Comparison of ENCODE assay signal across 15 mouse cellular contexts in the genomic region with DNA sequence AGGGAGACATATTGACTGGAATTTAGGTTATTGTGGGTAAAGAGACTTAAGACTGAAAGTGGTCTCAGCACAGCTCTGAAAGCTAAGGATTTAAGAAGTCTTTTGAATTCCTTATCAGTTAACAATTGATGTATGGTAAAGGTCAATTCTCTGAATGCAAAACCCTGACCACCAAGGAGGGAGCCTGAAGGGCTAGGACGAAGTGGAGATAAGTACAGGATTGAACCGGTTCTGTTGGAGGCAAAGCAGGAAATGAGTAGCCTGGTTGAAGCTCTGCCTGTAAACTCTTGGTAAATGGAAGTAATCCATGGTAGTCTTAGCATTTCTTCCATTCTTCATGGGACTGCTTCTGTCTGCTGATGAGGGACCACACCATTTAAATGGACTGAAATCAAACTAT.
"Had no signal": no experiment of that assay in that cellular context is flagged by ENCODE, and none has a peak within 500 bp of the region (broad histone marks: within the 10 kb centered on the region; RNA-seq: fewer than 3 reads in every experiment).

No protein-coding gene starts in this region.

- H3K9me3 ChIP-seq: kidney, embryonic 15.5 days; limb, embryonic 15.5 days; liver, embryonic 12.5 days; midbrain, embryonic 13.5 days; neural tube, embryonic 15.5 days had no signal

- H3K36me3 ChIP-seq: kidney, embryonic 15.5 days; limb, embryonic 15.5 days; liver, embryonic 12.5 days; midbrain, embryonic 13.5 days; neural tube, embryonic 15.5 days had no signal

- DNase-seq: kidney, adult 2 months; kidney, postnatal 14 days; lung, embryonic 14.5 days; lung, postnatal 10 days; lung, postnatal 4 days; right cerebral cortex, adult 18-20 months; right cerebral cortex, postnatal 25 days; spleen, adult 18-20 months; thymus, postnatal 4 days had no signal

- H3K4me2 ChIP-seq: kidney, embryonic 15.5 days; limb, embryonic 15.5 days; liver, embryonic 12.5 days; lung, embryonic 14.5 days; midbrain, embryonic 13.5 days; neural tube, embryonic 15.5 days had no signal

- H3K4me3 ChIP-seq: kidney, embryonic 15.5 days; left cerebral cortex, adult 2 months; limb, embryonic 15.5 days; liver, embryonic 12.5 days; midbrain, embryonic 13.5 days; neural tube, embryonic 15.5 days had no signal

- H3K27me3 ChIP-seq: kidney, embryonic 15.5 days; limb, embryonic 15.5 days; liver, embryonic 12.5 days; midbrain, embryonic 13.5 days; neural tube, embryonic 15.5 days had no signal

- H3K27ac ChIP-seq: kidney, embryonic 15.5 days; left cerebral cortex, adult 2 months; limb, embryonic 15.5 days; liver, embryonic 12.5 days; midbrain, embryonic 13.5 days; neural tube, embryonic 15.5 days had no signal

- ATAC-seq: liver, embryonic 12.5 days; midbrain, embryonic 13.5 days had no signal

- H3K9ac ChIP-seq: kidney, embryonic 15.5 days; limb, embryonic 15.5 days; liver, embryonic 12.5 days; lung, embryonic 14.5 days; midbrain, embryonic 13.5 days; neural tube, embryonic 15.5 days had no signal

- H3K4me1 ChIP-seq: limb, embryonic 15.5 days; midbrain, embryonic 13.5 days; neural tube, embryonic 15.5 days had no signal
